Mouse (Mus musculus): ENCODE results near the gene Rrm2. TPM values are rescaled to one million over a fixed set of nuclear protein-coding genes. Genes with fewer than 3 reads are reported as not detected.
"Not testable (repeated sequence)": the region's sequence is repeated elsewhere in the genome, so short reads cannot be mapped to it uniquely, and the experiment has no call there.

The Rrm2 gene
- polyA plus RNA-seq, 1 experiment from 2014 or later = 307 TPM

GRCm38 (mm10) chr12:24739963-24740362, 31.9 kb downstream of the Rrm2 start:
- Histone ChIP-seq H3K27ac (no peak overlapping the region), H3K4me3 (no peak overlapping the region), H3K36me3 (no peaks in the 10 kb centered on the region), H3K4me1 (peaks cover 5% of the 10 kb centered on the region; the same call in 1 of the 2 replicates), H3K9me3 (no peaks in the 10 kb centered on the region), H3K27me3 (ENCODE audit: insufficient read depth, poor library complexity, severe bottlenecking) (no peaks in the 10 kb centered on the region)
- DNase-seq (ENCODE audit: low spot score) = no peak
- WGBS = 52% methylated on average over 1 of the region's 1 CpGs

DNA sequence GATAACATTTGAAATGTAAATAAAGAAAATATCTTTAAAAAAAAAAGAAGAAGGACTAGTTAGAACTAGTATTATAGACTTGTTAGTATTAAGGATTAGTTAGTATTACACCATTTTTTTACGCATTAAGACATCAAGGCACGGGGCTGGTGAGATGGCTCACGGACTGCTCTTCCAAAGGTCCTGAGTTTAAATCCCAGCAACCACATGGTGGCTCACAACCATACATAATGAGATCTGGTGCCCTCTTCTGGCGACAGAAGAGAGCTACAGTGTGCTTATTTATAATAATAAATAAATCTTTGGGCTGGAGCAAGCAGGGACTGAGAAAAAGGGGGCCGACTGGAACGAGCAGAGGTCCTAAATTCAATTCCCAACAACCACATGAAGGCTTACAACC, 33.5 kb downstream of the Rrm2 start:
- not testable (repeated sequence) for H3K36me3 ChIP-seq; H3K27ac ChIP-seq; DNase-seq (ENCODE audit: low spot score); H3K27me3 ChIP-seq (ENCODE audit: insufficient read depth, poor library complexity, severe bottlenecking); H3K9me3 ChIP-seq; H3K4me3 ChIP-seq
- 53% methylated on average over 6 of the region's 6 CpGs for WGBS
- H3K4me1 ChIP-seq = peaks cover 10% of the 10 kb centered on the region

DNA sequence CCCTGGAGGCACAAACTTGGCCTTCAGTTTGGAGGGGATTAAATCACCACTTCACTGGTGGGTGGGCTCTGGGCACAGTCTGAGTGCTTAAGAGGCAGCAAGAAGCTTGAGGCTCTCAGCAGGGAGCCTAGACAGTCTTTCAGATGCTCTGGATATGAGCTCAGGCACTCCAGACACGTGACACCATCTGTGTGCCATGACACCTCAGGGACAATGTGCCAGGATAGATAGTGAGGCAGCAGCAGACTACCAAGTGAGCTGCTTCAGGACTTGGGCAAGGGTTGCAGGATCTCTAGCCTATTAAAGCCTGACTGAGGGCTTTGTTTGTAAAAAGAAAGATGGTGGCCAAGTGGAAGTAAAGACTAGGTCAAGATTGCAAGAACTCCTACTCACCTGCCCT, 36.3 kb downstream of the Rrm2 start:
- H3K36me3 ChIP-seq = no peaks in the 10 kb centered on the region
- H3K9me3 ChIP-seq = no peaks in the 10 kb centered on the region
- no peak for DNase-seq (ENCODE audit: low spot score)
- 33% methylated on average over 1 of the region's 1 CpGs for WGBS
- H3K4me1 ChIP-seq = peaks cover 21% of the 10 kb centered on the region
- no peak overlapping the region for H3K27ac ChIP-seq
- H3K27me3 ChIP-seq (ENCODE audit: insufficient read depth, poor library complexity, severe bottlenecking) = no peaks in the 10 kb centered on the region
- H3K4me3 ChIP-seq = no peak overlapping the region

- no peak overlapping the region for H3K4me3 ChIP-seq
- H3K27ac ChIP-seq = peak overlapping the region; percentile 32; the same call in 1 of the 2 replicates
- no peak for DNase-seq (ENCODE audit: low spot score)
- no peaks in the 10 kb centered on the region for H3K36me3 ChIP-seq
- H3K4me1 ChIP-seq = peaks cover 22% of the 10 kb centered on the region
- no peaks in the 10 kb centered on the region for H3K27me3 ChIP-seq (ENCODE audit: insufficient read depth, poor library complexity, severe bottlenecking)
- 55% methylated on average over 5 of the region's 5 CpGs for WGBS
- H3K9me3 ChIP-seq = no peaks in the 10 kb centered on the region
Measured at GRCm38 (mm10) chr12:24746579-24747296, 38.7 kb downstream of the Rrm2 start.

DNA sequence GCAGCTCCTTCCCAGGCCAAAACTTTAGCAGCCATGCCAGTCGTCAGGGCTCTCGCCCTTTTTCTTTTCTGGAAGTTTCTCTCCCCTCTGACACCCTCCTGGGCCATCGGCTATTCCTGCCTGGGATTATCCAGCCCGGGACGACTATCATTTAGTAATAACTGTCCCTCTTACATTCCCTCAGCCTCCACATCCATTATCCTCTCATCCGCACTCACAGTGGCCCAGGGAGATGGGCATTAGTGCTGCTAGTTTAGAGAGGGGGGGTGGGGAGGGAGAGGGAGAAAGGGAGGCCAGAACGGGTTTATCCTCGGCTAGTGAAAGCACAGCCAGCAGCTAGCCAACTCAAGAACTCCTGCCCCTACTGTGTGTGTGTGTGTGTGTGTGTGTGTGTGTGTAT, 39.3 kb downstream of the Rrm2 start:
- no peak overlapping the region for H3K4me3 ChIP-seq
- WGBS = 73% methylated on average over 8 of the region's 8 CpGs
- H3K27ac ChIP-seq = no peak overlapping the region

GRCm38 (mm10) chr12:24750521-24750920, 42.5 kb downstream of the Rrm2 start:
- H3K27me3 ChIP-seq (ENCODE audit: insufficient read depth, poor library complexity, severe bottlenecking) = no peaks in the 10 kb centered on the region
- H3K4me3 ChIP-seq = no peak overlapping the region
- H3K4me1 ChIP-seq = peaks cover 26% of the 10 kb centered on the region
- 92% methylated on average over 6 of the region's 6 CpGs for WGBS
- H3K36me3 ChIP-seq = no peaks in the 10 kb centered on the region
- DNase-seq (ENCODE audit: low spot score) = no peak
- H3K27ac ChIP-seq = no peak overlapping the region
- no peaks in the 10 kb centered on the region for H3K9me3 ChIP-seq

More for the DNA sequence above, 39.3 kb downstream of the Rrm2 start:
- Histone ChIP-seq H3K4me1 (peaks cover 22% of the 10 kb centered on the region), H3K36me3 (no peaks in the 10 kb centered on the region), H3K27me3 (ENCODE audit: insufficient read depth, poor library complexity, severe bottlenecking) (no peaks in the 10 kb centered on the region), H3K9me3 (no peaks in the 10 kb centered on the region)
- DNase-seq (ENCODE audit: low spot score) = no peak

GRCm38 (mm10) chr12:24753680-24754079, 45.6 kb downstream of the Rrm2 start:
- H3K9me3 ChIP-seq = no peaks in the 10 kb centered on the region

GRCm38 (mm10) chr12:24754693-24755092, 46.7 kb downstream of the Rrm2 start:
- Histone ChIP-seq H3K4me3 (no peak overlapping the region), H3K36me3 (no peaks in the 10 kb centered on the region), H3K27me3 (ENCODE audit: insufficient read depth, poor library complexity, severe bottlenecking) (no peaks in the 10 kb centered on the region), H3K27ac (no peak overlapping the region), H3K9me3 (no peaks in the 10 kb centered on the region), H3K4me1 (peaks cover 17% of the 10 kb centered on the region)
- 65% methylated on average over 5 of the region's 5 CpGs for WGBS
- DNase-seq (ENCODE audit: low spot score) = no peak

More at GRCm38 (mm10) chr12:24753680-24754079, 45.6 kb downstream of the Rrm2 start:
- Histone ChIP-seq H3K27me3 (ENCODE audit: insufficient read depth, poor library complexity, severe bottlenecking) (no peaks in the 10 kb centered on the region), H3K4me1 (peaks cover 16% of the 10 kb centered on the region), H3K27ac (no peak overlapping the region), H3K4me3 (no peak overlapping the region), H3K36me3 (no peaks in the 10 kb centered on the region)
- WGBS = 61% methylated on average over 4 of the region's 4 CpGs
- DNase-seq (ENCODE audit: low spot score) = peak; percentile 72

GRCm38 (mm10) chr12:24755471-24755870, 47.4 kb downstream of the Rrm2 start:
- 90% methylated on average over 9 of the region's 9 CpGs for WGBS
- H3K36me3 ChIP-seq = no peaks in the 10 kb centered on the region
- H3K4me3 ChIP-seq = no peak overlapping the region
- no peaks in the 10 kb centered on the region for H3K9me3 ChIP-seq
- DNase-seq (ENCODE audit: low spot score) = peak; percentile 70
- H3K27ac ChIP-seq = no peak overlapping the region
- H3K4me1 ChIP-seq = peaks cover 12% of the 10 kb centered on the region
- no peaks in the 10 kb centered on the region for H3K27me3 ChIP-seq (ENCODE audit: insufficient read depth, poor library complexity, severe bottlenecking)

DNA sequence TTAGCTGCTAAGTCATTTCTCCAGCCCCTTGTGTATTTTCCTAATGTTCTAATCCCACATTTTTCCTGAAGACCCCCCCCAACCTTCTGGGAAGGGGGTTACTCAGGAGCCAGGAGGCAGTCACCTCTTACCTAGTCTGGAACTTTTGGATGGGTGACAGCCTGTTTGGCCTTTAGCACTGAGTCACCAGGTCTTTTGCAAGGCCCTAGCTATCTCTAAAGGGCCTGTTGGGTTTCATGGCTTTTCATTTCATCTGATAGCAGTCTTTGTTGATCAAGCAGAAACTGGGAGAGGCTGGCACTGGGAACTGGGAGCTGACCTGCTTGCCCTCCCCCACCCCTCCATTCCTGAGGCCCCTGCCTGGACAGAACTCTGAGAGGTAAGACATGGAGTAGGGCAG, 49.3 kb downstream of the Rrm2 start:
- H3K27ac ChIP-seq = no peak overlapping the region
- peaks cover 15% of the 10 kb centered on the region for H3K4me1 ChIP-seq
- no peaks in the 10 kb centered on the region for H3K27me3 ChIP-seq (ENCODE audit: insufficient read depth, poor library complexity, severe bottlenecking)
- no peaks in the 10 kb centered on the region for H3K36me3 ChIP-seq
- DNase-seq (ENCODE audit: low spot score) = no peak
- H3K9me3 ChIP-seq = no peaks in the 10 kb centered on the region
- H3K4me3 ChIP-seq = no peak overlapping the region

GRCm38 (mm10) chr12:24758374-24758773, 50.3 kb downstream of the Rrm2 start:
- no peaks in the 10 kb centered on the region for H3K36me3 ChIP-seq
- no peaks in the 10 kb centered on the region for H3K9me3 ChIP-seq
- no peak for DNase-seq (ENCODE audit: low spot score)
- H3K4me3 ChIP-seq = no peak overlapping the region
- peak overlapping the region; percentile 2; the same call in 1 of the 2 replicates for H3K27ac ChIP-seq
- H3K27me3 ChIP-seq (ENCODE audit: insufficient read depth, poor library complexity, severe bottlenecking) = no peaks in the 10 kb centered on the region
- peaks cover 17% of the 10 kb centered on the region for H3K4me1 ChIP-seq
- 17% methylated on average over 6 of the region's 6 CpGs for WGBS

GRCm38 (mm10) chr12:24762253-24762652, 54.2 kb downstream of the Rrm2 start:
- Histone ChIP-seq H3K9me3 (no peaks in the 10 kb centered on the region), H3K27me3 (ENCODE audit: insufficient read depth, poor library complexity, severe bottlenecking) (no peaks in the 10 kb centered on the region), H3K27ac (no peak overlapping the region), H3K4me3 (no peak overlapping the region), H3K4me1 (peaks cover 13% of the 10 kb centered on the region), H3K36me3 (no peaks in the 10 kb centered on the region)
- WGBS = 9% methylated on average over 3 of the region's 3 CpGs
- DNase-seq (ENCODE audit: low spot score) = no peak

All from heart, embryonic 10.5 days (tissue).